8 mouse cellular contexts compared by ENCODE assay signal in the genomic region with DNA sequence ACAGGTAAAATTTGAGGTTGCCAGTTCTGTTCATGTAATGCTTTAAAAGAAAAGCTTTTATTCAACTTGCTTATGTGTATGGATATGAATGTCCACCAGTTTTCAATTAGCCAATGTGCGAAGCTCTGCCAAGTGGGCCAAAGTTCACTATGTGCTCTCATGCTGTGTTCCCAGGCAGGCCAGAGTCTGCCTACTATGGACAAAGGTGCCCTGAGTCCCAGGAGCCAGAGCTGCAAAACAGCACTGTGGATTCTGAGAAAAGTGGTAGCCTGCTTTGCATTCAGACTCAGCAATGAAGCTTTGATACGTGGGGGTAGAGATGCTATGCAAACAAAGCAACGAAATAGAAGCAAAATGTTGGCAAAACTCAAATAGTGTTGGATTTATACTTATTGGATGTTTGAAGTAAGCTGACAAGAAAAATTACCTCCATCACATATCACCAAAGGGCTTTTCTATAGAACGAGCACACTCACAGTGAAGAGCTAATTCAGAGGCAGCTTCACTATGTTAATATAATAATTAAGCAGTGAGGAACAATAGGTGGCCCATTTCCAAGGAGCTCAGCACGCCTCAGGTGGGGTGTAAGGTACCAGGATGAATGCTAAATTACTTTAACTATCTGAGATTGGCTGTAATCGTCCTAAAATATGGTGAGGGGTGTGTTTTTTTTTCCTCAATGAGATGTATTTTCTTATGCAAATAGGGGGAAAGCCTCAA.
DNase-seq lines count a peak whose midpoint lies in the region; ATAC-seq lines count a peak whose summit lies in the region.
"Had no signal": no experiment of that assay in that cellular context is flagged by ENCODE, and none has a peak within 500 bp of the region (broad histone marks: within the 10 kb centered on the region; RNA-seq: fewer than 3 reads in every experiment).

No protein-coding gene starts in this region.

- no peaks in the 10 kb centered on the region for H3K36me3 ChIP-seq in kidney, embryonic 16.5 days (ENCODE audit: insufficient read depth, low read length)
- H3K36me3 ChIP-seq: lung, embryonic 15.5 days had no signal

- H3K27ac ChIP-seq in kidney, embryonic 16.5 days (ENCODE audit: low read length): no peak overlapping the region
- H3K27ac ChIP-seq: lung, embryonic 15.5 days had no signal

- H3K4me3 ChIP-seq in kidney, embryonic 16.5 days (ENCODE audit: low read length): no peak overlapping the region
- H3K4me3 ChIP-seq: lung, embryonic 15.5 days had no signal

- WGBS in kidney, embryonic 16.5 days: 68% methylated on average over 6 of the region's 6 CpGs

- no peaks in the 10 kb centered on the region for H3K9me3 ChIP-seq in kidney, embryonic 16.5 days (ENCODE audit: low read length)
- H3K9me3 ChIP-seq: lung, embryonic 15.5 days had no signal

- no peaks in the 10 kb centered on the region for H3K27me3 ChIP-seq in kidney, embryonic 16.5 days (ENCODE audit: insufficient read depth, low read length)
- H3K27me3 ChIP-seq: lung, embryonic 15.5 days had no signal

- no peaks in the 10 kb centered on the region for H3K4me1 ChIP-seq in kidney, embryonic 16.5 days (ENCODE audit: insufficient read depth, low read length)

- ATAC-seq in kidney, embryonic 16.5 days (ENCODE audit: low FRiP score, low TSS enrichment): no peak
- ATAC-seq in erythroid progenitor cell, adult 5-6 weeks (replicated peaks; ENCODE audit: low FRiP score, poor library complexity, severe bottlenecking): no peak

- no peak overlapping the region for H3K4me2 ChIP-seq in kidney, embryonic 16.5 days (replicated peaks; ENCODE audit: low read depth, low read length)
- H3K4me2 ChIP-seq: lung, embryonic 15.5 days had no signal

- DNase-seq in kidney, adult 11 months: peak; percentile 85
- peak; percentile 55 for DNase-seq in 3T3-L1 (ENCODE audit: low read depth, low spot score)
- DNase-seq in adrenal gland, postnatal 10 days: peak; percentile 77
- DNase-seq in heart, postnatal 4 days: peak; percentile 73
- no peak for DNase-seq in spleen, postnatal 14 days (ENCODE audit: low spot score in 2 of 2)

- no peak overlapping the region for H3K9ac ChIP-seq in kidney, embryonic 16.5 days (replicated peaks; ENCODE audit: low read length)
- H3K9ac ChIP-seq: lung, embryonic 15.5 days had no signal

Comparison
In these comparisons a context has a peak if more than half of its experiments do, and no peak if none do; other contexts are left out.
1. DNase-seq: peak in kidney, adult 11 months (single experiment), 3T3-L1 (single experiment), adrenal gland, postnatal 10 days (single experiment) and heart, postnatal 4 days (single experiment); none in spleen, postnatal 14 days (0 of 2).